Mouse (Mus musculus) erythroblast, embryonic 14.5 days (primary cell): ENCODE results near the gene Pcyt2.

Experiments
- GATA1 ChIP-seq: IDR thresholded peaks from 2 replicates; pipeline ENCODE4 v1.6.1; 2012; ENCODE audit warnings: low read length, inconsistent platforms, mixed read lengths
- TAL1 ChIP-seq: IDR thresholded peaks from 3 replicates; pipeline ENCODE4 v1.6.1; 2012; ENCODE audit warnings: low read length, inconsistent platforms, mixed read lengths

DNA sequence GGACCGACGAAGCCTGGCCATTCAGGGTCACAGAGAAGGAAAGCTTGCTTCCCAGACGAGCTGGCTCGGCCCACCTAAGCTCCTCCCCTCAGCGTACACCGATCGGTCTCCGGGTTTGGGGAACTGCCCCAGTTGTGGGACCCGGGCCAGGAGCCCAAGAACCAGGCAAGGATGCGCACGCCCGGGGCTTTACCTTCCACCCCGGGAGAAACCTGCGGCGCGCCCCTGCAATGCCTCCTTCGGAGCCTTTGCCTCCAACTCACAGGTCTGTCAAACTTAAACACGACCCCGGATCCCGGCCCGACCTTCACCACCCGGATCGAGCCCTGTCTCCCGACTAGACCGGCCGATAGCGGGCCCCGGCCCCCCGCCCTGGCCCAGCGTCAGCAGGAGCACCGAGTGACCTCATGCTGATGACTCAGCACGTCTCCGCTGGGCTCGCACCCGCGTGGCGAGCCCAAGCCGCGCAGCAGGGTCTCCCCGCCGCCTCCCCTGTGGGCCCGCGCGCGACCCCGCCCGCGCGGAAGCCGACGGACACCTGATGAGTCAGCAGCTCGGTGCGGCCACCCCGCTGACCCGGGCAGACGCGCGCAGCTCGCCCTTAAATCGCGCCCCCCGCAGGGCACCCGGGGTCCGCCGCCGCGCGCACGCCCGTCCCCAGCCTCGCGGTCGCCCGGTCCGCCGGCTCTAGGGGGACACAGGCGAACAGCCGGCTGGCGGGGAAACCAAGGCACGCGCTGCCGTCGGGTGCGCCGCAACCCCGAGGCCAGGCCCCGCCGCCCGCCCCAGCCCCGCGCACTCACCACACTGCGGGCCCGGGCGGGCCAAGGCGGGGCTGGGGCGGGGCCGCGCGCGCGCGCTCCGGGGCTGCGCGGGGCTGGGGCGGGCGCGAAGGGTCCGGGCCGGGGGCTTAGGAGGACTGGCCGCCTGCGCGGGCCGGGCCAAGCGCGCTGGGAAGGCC lies 15.1 kb upstream of the Pcyt2 start:
- no peak for TF ChIP-seq GATA1
- TF ChIP-seq TAL1 = no peak
